Mouse (Mus musculus) intestine, embryonic 16.5 days (tissue): Measurements from ENCODE around the gene Pglyrp4. TPM values are rescaled to one million over a fixed set of nuclear protein-coding genes. Genes with fewer than 3 reads are reported as not detected.
"Not testable (repeated sequence)": the region's sequence is repeated elsewhere in the genome, so short reads cannot be mapped to it uniquely, and the experiment has no call there.

Source experiments
- ATAC-seq: fragments of 200-750 bp; cut with Nextera tagmentation; 2 replicates; pipeline ENCODE4 v1.8.0; 2017; ENCODE audit warnings: moderate TSS enrichment, moderate library complexity
- H3K27ac ChIP-seq: fragments of 300-500 bp; sonication (generic); 2 replicates; pipeline ENCODE4 v1.5.1; 2014; ENCODE audit warnings: mild to moderate bottlenecking, low read length
- H3K27me3 ChIP-seq: fragments of 300-500 bp; sonication (generic); replicated peaks from 2 replicates; pipeline ENCODE4 v1.6.1; 2014; ENCODE audit warnings: low read length, control low read depth, mixed read lengths; ENCODE audit not compliant: control insufficient read depth, insufficient read depth
- H3K36me3 ChIP-seq: fragments of 300-500 bp; sonication (generic); 2 replicates; pipeline ENCODE4 v1.6.1; 2014; ENCODE audit warnings: low read length, control low read depth; ENCODE audit not compliant: control insufficient read depth, insufficient read depth
- H3K4me1 ChIP-seq: fragments of 300-500 bp; sonication (generic); 2 replicates; pipeline ENCODE4 v1.6.1; 2014; ENCODE audit warnings: low read length, control low read depth, mixed read lengths; ENCODE audit not compliant: control insufficient read depth, insufficient read depth
- H3K4me2 ChIP-seq: fragments of 300-500 bp; sonication (generic); 2 replicates; pipeline ENCODE4 v1.6.1; 2014; ENCODE audit warnings: low read depth, low read length, control low read depth
- H3K4me3 ChIP-seq: fragments of 300-500 bp; sonication (generic); 2 replicates; pipeline ENCODE4 v1.5.1; 2014; ENCODE audit warnings: mild to moderate bottlenecking, low read length
- H3K9ac ChIP-seq: fragments of 300-500 bp; sonication (generic); 2 replicates; pipeline ENCODE4 v1.6.1; 2014; ENCODE audit warnings: low read depth, low read length
- H3K9me3 ChIP-seq: fragments of 300-500 bp; sonication (generic); 2 replicates; pipeline ENCODE4 v1.6.1; 2016; ENCODE audit warnings: low read length, control low read depth; ENCODE audit not compliant: control insufficient read depth
- WGBS: fragments of 180-500 bp; shearing (Covaris S2); extraction: QIAGEN DNeasy Blood & Tissue Kit; methylation state at CpG from one replicate; pipeline ENCODE4 v1.1.7; 2014; 5-methylcytosine and 5-hydroxymethylcytosine counted together
- polyA plus RNA-seq: library from polyadenylated mRNA; unstranded; fragments of >200 nt; fragmentation: Nextera tagmentation; extraction: Ambion mirVana; gene quantifications from 2 replicates; pipeline ENCODE4 v1.2.1, GENCODE M21; 2015

Gene Pglyrp4
- polyA plus RNA-seq, 1 experiment from 2014 or later = not detected

GRCm38 (mm10) chr3:90749658-90750057 is 23.0 kb downstream of the Pglyrp4 start:
- Histone ChIP-seq H3K9me3 (no peaks in the 10 kb centered on the region), H3K4me3 (no peak overlapping the region), H3K4me2 (no peak overlapping the region), H3K27me3 (no peaks in the 10 kb centered on the region), H3K4me1 (no peaks in the 10 kb centered on the region), H3K36me3 (no peaks in the 10 kb centered on the region), H3K27ac (no peak overlapping the region), H3K9ac (no peak overlapping the region)
- WGBS = 94% methylated on average over 1 of the region's 1 CpGs
- no peak for ATAC-seq

GRCm38 (mm10) chr3:90777776-90778175 is 51.1 kb downstream of the Pglyrp4 start, which contains the start of gene Gm5849:
Gene Gm5849, minus strand, starts transcription at chr3:90777876.
- ATAC-seq, H3K36me3 ChIP-seq, H3K27ac ChIP-seq, H3K4me3 ChIP-seq, H3K4me2 ChIP-seq, H3K9me3 ChIP-seq, H3K27me3 ChIP-seq, H3K9ac ChIP-seq, H3K4me1 ChIP-seq: not testable (repeated sequence)
- WGBS = 87% methylated on average over 1 of the region's 1 CpGs

Other genes with a start within 250 kb of the Pglyrp4 start
- 74.7 and 79.4 TPM in 2 replicates for gene Snapin, start 235.9 kb upstream of the Pglyrp4 start, polyA plus RNA-seq
- 90.4 and 99.8 TPM in 2 replicates for gene Chtop, start 217.4 kb upstream of the Pglyrp4 start, polyA plus RNA-seq
- gene S100a1, start 212.5 kb upstream of the Pglyrp4 start, polyA plus RNA-seq = 142 and 192 TPM in 2 replicates
- gene S100a13, start 212.5 kb upstream of the Pglyrp4 start, polyA plus RNA-seq = 38.5 and 40.8 TPM in 2 replicates
- 7.1 and 10.7 TPM in 2 replicates for gene S100a14, start 200.1 kb upstream of the Pglyrp4 start, polyA plus RNA-seq
- 99.1 and 113 TPM in 2 replicates for gene S100a16, start 189.7 kb upstream of the Pglyrp4 start, polyA plus RNA-seq
- 0.23 and 0.29 TPM in 2 replicates for gene S100a3, start 166.3 kb upstream of the Pglyrp4 start, polyA plus RNA-seq
- gene S100a2, start 136.7 kb upstream of the Pglyrp4 start, polyA plus RNA-seq = not detected in 2 replicates
- gene Gm42674, start 125.0 kb upstream of the Pglyrp4 start, polyA plus RNA-seq = not detected in 2 replicates
- 3.6 and 4.0 TPM in 2 replicates for gene S100a4, start 123.1 kb upstream of the Pglyrp4 start, polyA plus RNA-seq
- 13.2 and 16.0 TPM in 2 replicates for gene S100a5, start 118.4 kb upstream of the Pglyrp4 start, polyA plus RNA-seq
- 376 and 422 TPM in 2 replicates for gene S100a6, start 114.0 kb upstream of the Pglyrp4 start, polyA plus RNA-seq
- gene S100a7a, start 72.9 kb upstream of the Pglyrp4 start, polyA plus RNA-seq = 0.17 and 0.42 TPM in 2 replicates
- 14.9 and 30.6 TPM in 2 replicates for gene S100a8, start 57.9 kb upstream of the Pglyrp4 start, polyA plus RNA-seq
- gene S100a9, start 31.2 kb upstream of the Pglyrp4 start, polyA plus RNA-seq = 10.1 and 27.1 TPM in 2 replicates
- gene Gm5849, start 51.0 kb downstream of the Pglyrp4 start, polyA plus RNA-seq = not detected in 2 replicates